ENCODE assay signal across 17 mouse cellular contexts in the genomic region with DNA sequence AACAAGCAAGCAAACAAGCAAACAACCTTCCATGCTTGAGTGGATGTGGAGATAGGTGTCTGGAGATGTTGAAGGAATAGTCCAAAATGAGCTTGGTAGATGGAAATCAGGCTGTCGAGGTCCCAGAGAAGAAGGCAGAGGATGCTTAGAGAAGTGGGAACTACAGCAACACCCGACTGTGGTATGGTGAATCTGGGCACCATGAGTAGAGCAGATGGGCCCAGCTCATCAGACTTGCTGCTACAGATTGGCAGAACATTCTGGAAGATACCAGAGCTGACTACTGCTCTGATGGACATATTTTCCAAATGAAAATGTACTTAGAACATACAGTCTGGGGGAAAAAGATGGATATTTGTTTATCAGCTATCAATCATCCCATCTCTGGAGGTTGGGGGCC.
"Had no signal": no experiment of that assay in that cellular context is flagged by ENCODE, and none has a peak within 500 bp of the region (broad histone marks: within the 10 kb centered on the region; RNA-seq: fewer than 3 reads in every experiment).

No protein-coding gene starts in this region.

- DNase-seq: kidney, adult 11 months; kidney, adult 9 months; kidney, postnatal 36 days; left cerebral cortex, postnatal 4 days; lung, embryonic 14.5 days; lung, postnatal 10 days; lung, postnatal 4 days; retina, postnatal 1 day; right cerebral cortex, postnatal 14 days; thymus, postnatal 4 days had no signal

- H3K27me3 ChIP-seq: limb, embryonic 15.5 days; liver, embryonic 12.5 days; midbrain, embryonic 15.5 days; neural tube, embryonic 13.5 days had no signal

- H3K36me3 ChIP-seq: limb, embryonic 15.5 days; liver, embryonic 12.5 days; midbrain, embryonic 15.5 days; neural tube, embryonic 13.5 days had no signal

- H3K4me3 ChIP-seq: limb, embryonic 15.5 days; liver, embryonic 12.5 days; midbrain, embryonic 15.5 days; neural tube, embryonic 13.5 days had no signal

- H3K9ac ChIP-seq: limb, embryonic 15.5 days; liver, embryonic 12.5 days; lung, embryonic 14.5 days; midbrain, embryonic 15.5 days; neural tube, embryonic 13.5 days had no signal

- H3K4me2 ChIP-seq: limb, embryonic 15.5 days; liver, embryonic 12.5 days; lung, embryonic 14.5 days; midbrain, embryonic 11.5 days; midbrain, embryonic 15.5 days; neural tube, embryonic 13.5 days had no signal

- H3K4me1 ChIP-seq: limb, embryonic 15.5 days; liver, embryonic 12.5 days; midbrain, embryonic 15.5 days; neural tube, embryonic 13.5 days had no signal

- H3K27ac ChIP-seq: kidney, postnatal 0 days; limb, embryonic 15.5 days; liver, embryonic 12.5 days; midbrain, embryonic 15.5 days; neural tube, embryonic 13.5 days; stomach, postnatal 0 days had no signal

- H3K9me3 ChIP-seq: limb, embryonic 15.5 days; liver, embryonic 12.5 days; midbrain, embryonic 15.5 days; neural tube, embryonic 13.5 days had no signal

- ATAC-seq: liver, embryonic 12.5 days; midbrain, embryonic 15.5 days had no signal
